Mouse (Mus musculus) ovary, adult 2 months (tissue): ENCODE data around the gene Exosc2. TPM values are rescaled to one million over a fixed set of nuclear protein-coding genes. Genes with fewer than 3 reads are reported as not detected.

Source experiments
- polyA plus RNA-seq: library from polyadenylated mRNA; depleted of rRNA; stranded (reverse); fragments of >200 nt; gene quantifications from 2 replicates; pipeline ENCODE4 v1.2.3, GENCODE M21; 2012; rRNA removed

Gene Exosc2
- polyA plus RNA-seq = 9.2 and 15.8 TPM in 2 replicates

GRCm38 (mm10) chr2:31670551-31671035, at the start of gene Exosc2:
TSS of gene Exosc2 (plus strand) at chr2:31670715.

GRCm38 (mm10) chr2:31639901-31640608, 30.5 kb upstream of the Exosc2 start, which contains the start of gene Prdm12:
TSS of gene Prdm12 (plus strand) at chr2:31640037.

GRCm38 (mm10) chr2:31688074-31688925, 17.8 kb downstream of the Exosc2 start, which contains the start of gene Abl1:
TSS of gene Abl1 (plus strand) at chr2:31688376.

Other genes starting within 250 kb of the Exosc2 start
- gene Ass1, start 200.5 kb upstream of the Exosc2 start, polyA plus RNA-seq = 25.1 and 38.0 TPM in 2 replicates
- gene Fubp3, start 98.1 kb upstream of the Exosc2 start, polyA plus RNA-seq = 59.8 and 64.0 TPM in 2 replicates
- gene Prdm12, start 30.7 kb upstream of the Exosc2 start, polyA plus RNA-seq = not detected in 2 replicates
- gene Abl1, start 17.7 kb downstream of the Exosc2 start, polyA plus RNA-seq = 87.9 and 93.1 TPM in 2 replicates
- not detected in 2 replicates for gene Qrfp, start 139.9 kb downstream of the Exosc2 start, polyA plus RNA-seq
- gene Fibcd1, start 175.3 kb downstream of the Exosc2 start, polyA plus RNA-seq = 0.05 and 0.08 TPM in 2 replicates
- gene Lamc3, start 216.6 kb downstream of the Exosc2 start, polyA plus RNA-seq = 57.0 and 63.8 TPM in 2 replicates